Mouse (Mus musculus) brain, adult 2 months (tissue): ENCODE data around the gene Macrod2.
A peak's percentile ranks its signal among the peaks of the same experiment; 100 is the strongest.

Source experiments
- DNase-seq: peaks from one replicate; pipeline ENCODE4 v3.0.0; 2011; ENCODE audit warnings: low read depth, low spot score

Gene Macrod2

DNA sequence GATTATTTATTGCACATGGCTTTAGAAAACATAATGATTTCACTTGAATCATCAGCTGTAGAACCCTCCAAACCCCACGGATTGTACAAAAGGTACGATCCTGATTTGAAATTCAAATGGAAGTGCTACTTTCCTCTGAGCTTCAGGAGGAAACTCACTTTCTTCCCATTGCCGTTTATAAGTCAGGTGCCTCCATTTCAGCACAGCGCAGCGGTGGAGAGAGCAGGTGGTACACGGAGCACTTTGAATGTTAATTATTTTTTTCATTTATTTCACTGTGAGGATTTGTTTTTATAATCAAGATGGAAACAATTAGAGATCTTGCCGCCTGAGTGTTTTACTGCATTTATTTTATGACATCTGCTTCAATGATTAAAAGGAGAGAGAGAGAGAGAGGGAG is 1934.7 kb downstream of the Macrod2 start:
- peak; percentile 43 for DNase-seq

DNA sequence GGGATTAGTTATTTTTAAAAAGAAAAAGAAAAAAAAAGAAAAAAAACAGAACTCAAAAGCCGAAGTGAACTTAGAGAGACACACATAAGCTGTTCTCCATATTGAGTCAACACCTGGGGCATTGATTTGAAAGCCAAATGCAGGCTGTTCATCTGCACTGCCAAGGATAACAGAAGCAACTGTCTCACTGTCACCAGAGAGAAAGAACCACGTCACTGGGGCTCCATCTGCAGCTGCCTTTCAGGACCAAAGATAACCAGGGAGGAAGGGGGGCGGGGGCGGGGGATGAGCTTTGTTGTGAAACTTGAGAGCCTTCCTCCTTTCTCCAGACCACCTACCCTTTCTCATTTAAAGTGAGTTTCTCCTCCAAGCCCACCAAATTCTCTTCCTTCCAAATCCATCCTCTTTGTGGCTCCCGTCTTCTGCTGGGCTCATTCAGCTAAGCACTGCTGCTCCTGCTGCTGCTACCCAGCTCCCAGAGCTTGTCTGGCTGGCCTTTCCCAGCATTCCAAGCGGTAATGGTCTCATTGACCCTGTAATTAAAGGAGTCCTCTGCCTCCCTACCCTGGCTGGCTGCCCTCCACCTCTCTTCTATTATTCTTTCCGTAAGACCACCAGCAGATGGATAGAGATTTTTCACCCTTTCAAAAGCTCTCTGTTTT is 1939.5 kb downstream of the Macrod2 start:
- DNase-seq, result peak; percentile 92

DNA sequence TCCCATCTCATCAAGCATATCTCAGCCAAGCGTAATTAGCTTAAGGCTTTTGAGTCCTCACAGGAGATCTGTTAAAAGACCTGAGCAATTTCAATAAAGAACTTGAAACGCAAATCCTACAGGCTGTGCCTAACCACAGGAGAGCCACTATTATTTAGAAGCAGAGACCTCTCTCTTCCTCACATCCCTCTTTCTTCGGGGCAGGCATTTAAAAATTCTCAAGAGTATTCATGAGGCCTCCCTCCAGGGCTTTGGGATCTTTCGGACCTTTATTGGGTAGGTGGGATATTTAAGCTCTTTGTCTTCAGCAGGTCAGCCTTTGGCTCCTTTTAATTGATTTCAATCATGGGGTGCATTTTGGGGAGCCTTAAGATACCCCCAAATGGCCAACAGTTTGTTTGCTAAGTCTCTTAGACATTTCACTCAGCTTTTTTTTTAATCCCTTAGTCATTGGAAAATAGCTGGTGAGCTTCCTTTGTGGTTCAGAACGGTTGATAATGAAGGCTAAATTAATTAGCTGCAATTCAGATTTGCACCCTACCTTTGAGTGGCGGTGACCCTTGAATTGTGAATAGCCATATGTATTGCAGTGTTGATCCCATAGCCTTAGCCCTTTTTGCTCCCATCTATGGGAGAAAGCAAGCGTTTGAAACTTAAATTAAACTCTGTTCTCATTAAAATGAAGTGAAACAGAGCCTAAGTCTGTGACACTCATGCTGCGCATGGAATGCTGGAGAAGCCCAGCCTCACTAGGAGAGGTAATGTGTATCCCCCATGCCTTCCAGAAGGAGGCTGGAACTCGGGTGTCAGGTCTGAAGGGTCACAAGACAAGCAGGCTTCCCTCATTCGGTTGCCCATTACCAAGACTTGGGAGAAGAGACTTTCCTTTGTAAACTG is 1940.2 kb downstream of the Macrod2 start:
- no peak for DNase-seq

DNA sequence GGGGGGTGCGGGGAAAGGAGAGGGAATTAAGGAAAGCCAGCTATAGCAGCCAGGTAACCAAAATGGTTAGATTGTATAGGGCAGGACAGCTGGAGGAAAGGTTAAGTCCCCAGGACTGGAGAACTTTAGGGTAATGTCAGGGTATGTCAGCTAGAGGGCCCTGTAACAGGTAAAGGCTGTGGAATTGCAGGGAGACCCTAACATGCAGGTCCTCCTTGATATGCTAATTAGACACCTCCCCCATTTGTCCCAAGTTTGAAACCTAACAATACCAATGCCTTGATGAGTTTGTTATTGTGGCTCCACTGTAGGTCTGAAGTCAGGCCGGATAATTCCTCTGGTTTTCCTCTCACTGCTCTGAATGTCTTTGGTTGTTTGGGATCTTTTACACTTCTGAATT is 1948.9 kb downstream of the Macrod2 start:
- no peak for DNase-seq

DNA sequence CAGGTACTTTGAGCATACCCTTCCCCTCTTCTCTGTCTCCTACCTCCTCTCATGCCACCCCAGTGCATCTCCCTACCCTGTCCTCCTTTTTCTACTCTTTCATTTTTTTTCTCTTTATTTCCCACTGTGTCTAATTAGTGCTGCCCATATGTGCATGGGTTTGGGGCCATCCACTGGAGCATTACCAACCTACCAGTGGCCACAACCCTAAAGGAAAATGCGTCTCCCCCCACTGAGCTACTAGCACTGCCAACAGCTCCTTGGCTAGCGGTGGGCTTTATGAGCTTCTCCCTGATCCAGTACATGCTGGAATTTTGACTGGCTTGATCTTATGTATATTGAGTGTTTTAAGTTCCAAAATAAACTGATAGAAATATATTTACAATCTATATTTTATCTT is 1949.6 kb downstream of the Macrod2 start:
- DNase-seq, result peak; percentile 94

DNA sequence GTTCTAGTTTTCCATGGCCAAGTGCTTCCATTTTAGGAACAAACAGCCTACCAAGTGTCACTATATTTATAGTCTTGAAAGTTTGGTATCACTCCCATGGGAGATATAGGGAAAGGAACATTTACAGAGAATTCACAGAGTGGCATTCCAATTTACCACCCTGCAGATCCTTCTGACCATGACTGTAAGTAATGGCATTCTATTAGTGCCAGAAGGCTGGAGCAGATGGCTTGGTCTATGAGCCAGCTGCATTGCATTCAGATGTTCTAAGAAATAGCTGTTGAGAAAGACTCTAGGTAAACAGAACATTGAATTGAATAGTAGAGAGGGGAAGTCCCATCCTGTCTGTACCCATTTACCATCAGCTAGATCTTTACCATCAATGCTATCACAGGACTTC is 1954.7 kb downstream of the Macrod2 start:
- DNase-seq, result peak; percentile 91

DNA sequence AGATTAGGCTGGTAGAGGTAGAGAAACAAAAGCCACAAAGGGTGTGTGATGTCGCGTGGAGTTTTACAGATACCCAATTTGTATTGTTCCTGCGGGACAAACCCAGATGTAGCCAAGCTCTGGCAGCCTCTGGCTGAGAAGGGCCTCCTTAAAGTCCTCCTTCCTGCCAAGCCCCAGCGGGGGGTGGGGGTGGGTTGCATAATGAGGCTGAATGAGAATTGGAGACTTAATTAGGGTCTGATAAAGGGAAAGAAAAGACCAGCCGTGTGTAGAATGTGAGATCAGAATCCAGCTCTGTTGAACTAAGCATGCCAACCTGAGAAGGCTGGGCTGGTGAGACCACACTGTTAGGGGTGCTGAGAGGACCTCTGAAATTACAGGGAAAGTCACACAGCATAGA is 1967.8 kb downstream of the Macrod2 start:
- DNase-seq, result no peak

DNA sequence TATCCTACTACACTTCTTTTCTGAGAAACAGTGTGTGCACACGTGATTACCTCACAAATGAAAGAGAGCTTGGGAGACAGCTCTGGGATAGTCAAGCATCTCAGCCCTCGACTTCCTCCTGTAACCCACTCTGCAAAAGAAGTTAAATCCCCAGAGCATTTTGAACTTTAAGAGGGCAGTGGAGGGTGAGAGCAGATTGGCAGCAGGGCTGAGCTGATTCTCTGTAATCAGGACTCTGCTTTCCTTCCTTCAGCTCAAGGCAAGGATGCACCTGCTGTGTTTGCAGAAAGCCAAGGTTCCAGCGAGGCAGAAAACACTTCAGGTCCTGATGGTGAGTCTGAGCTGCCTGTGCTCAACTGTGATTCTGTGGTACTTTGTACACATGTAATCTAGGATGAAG is 1978.9 kb downstream of the Macrod2 start:
- DNase-seq, result peak; percentile 63

DNA sequence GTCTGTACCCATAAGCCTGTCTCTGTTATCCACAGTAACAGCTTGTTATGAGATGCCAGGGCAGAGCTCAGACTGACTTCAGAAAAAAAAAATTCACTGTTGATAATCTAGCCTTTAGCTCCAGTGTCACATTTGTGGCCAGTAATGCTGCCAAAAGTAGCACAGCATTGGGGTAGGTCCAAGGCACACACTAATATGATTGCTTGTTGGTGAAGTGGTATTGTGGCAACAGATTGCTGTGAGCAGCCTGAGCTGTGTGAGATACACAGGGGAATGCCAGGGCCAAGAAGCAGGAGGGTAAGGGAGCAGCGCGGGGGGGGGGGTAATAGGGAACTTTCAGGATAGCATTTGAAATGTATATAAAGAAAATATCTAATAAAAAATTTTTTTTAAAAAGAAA is 1985.5 kb downstream of the Macrod2 start:
- peak; percentile 98 for DNase-seq

DNA sequence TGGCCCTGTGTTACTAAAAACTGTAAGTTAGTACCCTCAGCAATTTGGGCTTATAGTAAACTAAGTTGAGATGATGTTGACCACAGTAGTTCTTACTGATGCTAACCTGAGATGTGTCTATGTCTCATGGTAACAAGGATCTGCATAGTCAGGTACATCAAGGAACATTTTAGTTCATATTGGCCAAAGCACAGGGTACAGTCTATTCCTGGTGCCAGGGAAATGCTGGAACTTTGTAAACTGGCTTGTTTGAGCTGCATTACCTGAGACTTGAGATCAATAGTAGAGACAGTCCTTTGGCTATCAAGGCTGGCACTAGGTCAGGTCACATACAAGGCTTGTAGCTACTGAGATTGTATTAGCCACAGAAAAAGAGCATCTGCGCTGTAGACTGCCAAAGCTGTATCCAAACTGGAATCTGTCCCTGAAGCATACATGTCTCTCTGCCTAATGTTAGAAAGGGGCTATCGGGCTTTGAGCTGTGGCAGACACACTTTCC is 1986.0 kb downstream of the Macrod2 start:
- DNase-seq, result peak; percentile 43

DNA sequence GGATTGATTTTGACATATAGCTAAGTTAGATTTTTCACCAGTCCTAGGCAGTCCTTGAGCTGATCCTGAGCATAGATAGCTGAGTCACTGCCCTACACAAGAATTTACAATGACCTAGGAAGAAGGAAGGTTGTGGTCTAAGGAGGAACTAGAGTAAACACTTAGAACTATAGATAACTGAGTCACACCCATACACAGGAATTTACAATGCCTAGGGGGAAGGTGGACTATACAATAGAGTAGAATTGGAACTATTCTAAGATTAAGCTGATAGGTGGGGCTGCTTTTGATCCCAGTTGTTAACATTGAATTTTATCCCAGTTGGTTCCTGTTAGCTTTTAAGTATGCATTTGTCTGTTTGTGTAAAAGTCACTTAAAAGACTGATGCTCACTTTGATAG is 1998.4 kb downstream of the Macrod2 start:
- DNase-seq, result no peak

DNA sequence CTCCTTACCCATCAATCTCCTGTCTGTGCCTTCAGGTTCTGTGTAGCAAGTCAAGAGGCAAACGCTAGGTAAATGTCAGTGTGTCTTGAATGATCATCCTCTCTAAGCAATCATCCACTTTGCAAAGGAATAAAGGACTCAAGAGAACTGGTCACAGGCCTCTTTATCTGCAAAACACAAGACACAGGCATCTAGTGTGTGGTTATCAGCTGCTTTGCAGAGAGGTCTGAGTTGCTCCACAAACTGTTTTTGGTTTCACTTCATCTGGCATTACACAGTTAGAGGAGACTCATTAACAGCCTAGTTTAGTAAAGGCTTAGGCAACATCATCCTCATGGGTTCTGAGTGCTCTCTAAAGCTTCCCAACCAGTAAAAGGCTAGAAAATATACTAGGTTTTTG is 2004.4 kb downstream of the Macrod2 start:
- DNase-seq, result no peak

DNA sequence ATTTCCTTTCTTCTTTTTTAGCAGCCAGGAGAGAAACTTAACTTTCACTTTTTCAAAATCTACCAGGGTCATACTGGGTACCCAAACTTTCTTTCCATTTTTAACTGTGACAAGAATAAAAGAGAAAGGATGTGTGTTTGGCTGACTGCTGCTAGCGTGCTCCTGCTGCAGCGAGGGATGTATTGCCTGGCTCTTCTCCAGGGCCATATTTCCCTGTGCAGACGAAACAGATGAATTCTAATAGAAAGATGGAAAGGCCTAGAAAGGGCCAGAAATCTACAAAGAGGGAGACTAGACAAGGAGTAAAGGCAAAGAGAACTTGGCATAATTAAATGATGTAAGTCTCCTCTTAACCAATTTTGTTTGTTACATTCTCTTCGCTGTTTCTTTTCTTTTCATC is 2005.7 kb downstream of the Macrod2 start:
- peak; percentile 54 for DNase-seq

DNA sequence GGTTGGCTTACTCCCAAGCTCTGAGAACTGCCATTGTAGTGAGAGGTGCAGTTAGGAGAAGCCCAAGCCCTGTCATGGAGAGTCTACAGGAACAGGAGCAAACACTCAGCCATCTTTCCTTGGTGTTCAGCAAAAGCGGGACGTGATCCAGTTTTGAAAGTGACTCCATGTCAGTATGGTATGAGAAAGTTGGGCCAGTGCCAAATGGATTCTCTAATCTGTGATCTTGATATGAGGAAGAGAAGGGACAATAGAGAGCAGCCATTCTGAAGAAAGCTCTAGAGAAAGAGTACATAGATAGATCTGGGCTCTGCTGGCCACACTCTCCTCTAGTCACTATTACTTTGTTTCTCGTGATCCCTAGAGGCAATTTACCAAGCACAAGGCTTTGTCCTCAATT is 2006.2 kb downstream of the Macrod2 start:
- DNase-seq, result no peak

DNA sequence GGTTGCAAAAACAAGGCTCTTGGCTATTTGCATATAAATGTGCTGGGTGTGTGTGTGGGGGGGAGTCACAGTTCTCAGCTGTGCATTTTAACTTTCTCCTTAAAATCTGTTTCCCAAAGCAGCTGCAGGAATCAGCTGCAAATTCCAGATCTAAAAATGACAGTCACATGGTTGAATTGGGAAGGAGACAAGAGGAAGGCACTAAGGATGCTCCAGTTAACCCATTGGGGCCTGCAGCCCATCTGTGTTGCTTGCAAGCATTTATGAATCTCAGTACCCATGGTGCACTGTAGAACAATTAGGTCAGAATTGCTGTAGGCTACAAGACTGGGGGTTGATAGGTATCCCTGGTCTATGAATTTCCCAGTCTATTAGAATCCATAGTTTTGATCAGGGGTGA is 2008.3 kb downstream of the Macrod2 start:
- DNase-seq, result peak; percentile 89

DNA sequence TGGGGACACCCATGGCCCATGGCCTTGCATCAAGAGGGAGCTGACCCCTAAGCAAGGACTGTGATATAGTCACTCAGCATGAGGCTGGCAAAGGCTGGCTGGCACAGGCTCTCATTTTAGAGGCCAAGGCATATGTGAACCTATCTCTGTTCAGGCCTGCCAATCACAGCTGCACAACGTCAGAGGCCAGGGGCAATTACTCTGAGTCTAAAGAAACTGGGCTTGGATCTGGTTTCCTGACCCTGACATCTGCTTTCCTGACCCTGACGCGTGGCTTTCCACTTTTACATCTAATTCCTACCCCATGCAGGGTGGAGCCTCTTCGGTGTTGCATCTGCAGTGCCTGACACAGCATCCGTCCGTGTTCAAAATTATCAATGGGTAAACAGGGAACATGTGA is 2009.2 kb downstream of the Macrod2 start:
- no peak for DNase-seq

DNA sequence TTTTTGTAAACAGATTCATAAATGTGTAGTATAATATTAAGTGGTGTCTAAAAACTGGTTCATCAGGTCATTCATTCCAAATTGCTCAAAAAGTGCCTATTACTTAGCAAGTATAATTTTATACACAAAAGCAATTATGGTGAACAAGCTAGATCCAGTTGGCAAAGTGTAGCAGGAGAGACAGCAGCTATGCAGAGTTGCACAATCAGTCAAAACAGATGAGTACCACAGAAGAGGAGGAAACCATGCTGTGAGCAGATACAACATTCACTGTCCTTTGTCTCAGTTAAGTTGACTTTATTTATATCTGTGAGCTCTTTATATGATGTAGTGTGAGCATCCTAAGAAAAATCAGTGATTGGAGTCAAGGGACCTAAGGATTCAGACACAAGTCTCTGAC is 2012.2 kb downstream of the Macrod2 start:
- no peak for DNase-seq

DNA sequence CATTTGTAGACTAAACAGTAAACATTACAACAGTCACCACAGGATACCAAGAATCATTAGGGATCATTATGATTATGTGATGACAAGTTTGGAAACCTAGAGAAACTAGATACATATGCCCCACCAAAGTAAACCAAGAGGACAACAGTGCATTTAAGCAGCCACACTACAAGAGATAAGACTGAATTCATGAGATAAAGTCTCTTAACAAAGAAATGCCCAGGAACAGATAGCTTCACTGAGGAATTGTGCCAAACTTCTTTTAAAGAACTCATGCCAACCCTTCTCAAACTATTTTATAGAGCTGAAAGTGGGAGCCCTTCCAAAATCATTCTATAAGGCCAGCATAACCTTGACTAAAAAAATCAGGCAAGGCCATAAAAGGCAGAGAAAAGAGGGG is 2015.0 kb downstream of the Macrod2 start:
- DNase-seq, result no peak

DNA sequence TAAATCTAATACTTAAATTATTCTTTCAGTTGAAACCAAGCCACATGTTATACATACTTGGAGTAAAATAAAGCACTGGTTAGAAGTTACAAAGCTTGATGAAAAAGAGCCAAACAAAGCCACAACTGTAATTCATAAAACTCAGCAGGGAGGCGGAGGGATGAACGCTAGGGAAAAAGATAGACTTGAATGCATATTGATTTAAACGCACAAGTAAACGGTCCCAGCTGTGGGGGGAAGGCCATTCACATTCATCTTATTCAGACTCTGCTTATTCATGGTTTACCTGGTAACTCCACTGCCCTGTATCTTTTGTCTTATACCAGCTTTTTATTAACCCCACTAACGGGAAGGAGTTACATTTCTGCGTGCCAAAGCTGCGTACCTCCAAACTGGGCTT is 2038.0 kb downstream of the Macrod2 start:
- no peak for DNase-seq

DNA sequence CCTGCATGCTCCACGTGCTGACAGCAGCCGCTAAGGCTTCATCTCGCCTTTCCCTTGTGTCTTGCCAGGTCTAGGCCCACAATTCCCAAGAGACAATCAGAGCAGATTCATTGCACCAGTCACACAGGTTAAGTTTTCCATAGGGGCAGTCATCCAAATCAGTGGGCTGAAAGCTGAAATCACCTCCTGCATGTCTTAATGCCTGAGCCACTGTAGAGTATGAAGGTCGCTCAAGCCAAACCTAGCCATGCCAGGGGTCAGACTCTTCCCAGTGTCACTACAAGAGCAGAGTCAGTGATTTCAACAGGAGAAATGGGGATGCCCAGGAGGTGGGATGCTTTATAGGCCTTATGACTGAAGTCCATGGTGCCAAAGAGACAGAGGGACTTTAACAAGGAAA is 2039.6 kb downstream of the Macrod2 start:
- no peak for DNase-seq

DNA sequence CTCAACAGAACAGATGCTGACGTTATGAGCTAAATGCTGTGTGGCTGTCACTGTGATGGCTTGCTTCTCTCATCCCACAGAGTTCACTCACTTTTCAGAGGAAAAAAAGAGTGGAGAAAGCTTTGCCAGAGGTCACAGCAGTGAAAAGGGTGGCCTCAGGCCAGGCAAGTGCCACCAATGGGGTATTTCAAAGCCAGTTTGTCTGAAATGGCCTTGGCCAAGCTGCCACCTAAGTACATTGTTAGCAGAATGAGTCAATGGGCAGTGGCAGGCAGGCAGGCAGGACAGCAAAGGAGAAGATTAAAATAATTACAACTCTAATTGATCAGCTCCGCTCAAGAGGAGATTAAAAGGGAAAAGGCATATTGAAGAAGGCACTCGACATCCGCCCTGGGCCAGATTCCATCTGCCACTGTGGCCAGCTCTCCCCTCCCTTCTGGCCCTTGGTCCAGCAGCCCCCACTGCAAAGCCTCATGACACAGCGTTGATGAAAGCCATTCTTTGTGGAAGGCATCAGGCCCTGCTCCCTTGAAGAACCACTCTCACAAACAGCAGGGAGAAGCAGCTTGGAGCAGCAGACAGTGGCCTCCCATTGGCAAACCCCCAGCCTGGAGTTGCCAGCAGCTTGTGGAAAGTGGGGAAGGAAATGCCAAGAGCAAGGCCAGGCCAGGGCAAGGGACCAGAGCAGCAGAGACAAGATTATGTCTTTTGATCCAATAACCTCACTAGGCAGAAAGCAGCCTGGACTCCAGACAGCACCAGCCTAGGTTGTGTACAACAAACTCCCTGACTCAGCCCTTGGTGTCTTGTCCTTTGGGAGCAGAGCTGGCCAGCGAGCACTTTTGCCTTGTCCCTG is 2042.7 kb downstream of the Macrod2 start:
- peak; percentile 97 for DNase-seq
